Mouse (Mus musculus) lung, embryonic 15.5 days (tissue): ENCODE data around the gene Mtap. TPM values are rescaled to one million over a fixed set of nuclear protein-coding genes. Genes with fewer than 3 reads are reported as not detected.
A peak's percentile ranks its signal among the peaks of the same experiment; 100 is the strongest.

ENCODE experiments used
- ATAC-seq: fragments of 200-750 bp; cut with Nextera tagmentation; 2 replicates; pipeline ENCODE4 v1.8.0; 2017; ENCODE audit warnings: moderate number of reproducible peaks, borderline replicate concordance; ENCODE audit not compliant: low FRiP score, low TSS enrichment; ENCODE audit errors: extremely low read depth
- H3K27ac ChIP-seq: fragments of 300-500 bp; sonication (generic); 2 replicates; pipeline ENCODE4 v1.5.1; 2015; ENCODE audit warnings: moderate library complexity, mild to moderate bottlenecking, inconsistent platforms
- H3K27me3 ChIP-seq: fragments of 300-500 bp; sonication (generic); 2 replicates; pipeline ENCODE4 v1.6.1; 2015; ENCODE audit warnings: inconsistent platforms
- H3K36me3 ChIP-seq: fragments of 300-500 bp; sonication (generic); 2 replicates; pipeline ENCODE4 v1.6.1; 2015; ENCODE audit warnings: inconsistent platforms
- H3K4me1 ChIP-seq: fragments of 300-500 bp; sonication (generic); 2 replicates; pipeline ENCODE4 v1.6.1; 2015; ENCODE audit warnings: inconsistent platforms
- H3K4me2 ChIP-seq: fragments of 300-500 bp; sonication (generic); 2 replicates; pipeline ENCODE4 v1.6.1; 2015; ENCODE audit warnings: inconsistent platforms, mild to moderate bottlenecking, moderate library complexity
- H3K4me3 ChIP-seq: fragments of 300-500 bp; sonication (generic); 2 replicates; pipeline ENCODE4 v1.5.1; 2015; ENCODE audit warnings: mild to moderate bottlenecking, inconsistent platforms
- H3K9ac ChIP-seq: fragments of 300-500 bp; sonication (generic); 2 replicates; pipeline ENCODE4 v1.6.1; 2015; ENCODE audit warnings: inconsistent platforms
- H3K9me3 ChIP-seq: fragments of 300-500 bp; sonication (generic); 2 replicates; pipeline ENCODE4 v1.6.1; 2016; ENCODE audit warnings: inconsistent platforms
- WGBS: fragments of 180-500 bp; shearing (Covaris S2); methylation state at CpG from one replicate; pipeline ENCODE4 v1.1.7; 2015; 5-methylcytosine and 5-hydroxymethylcytosine counted together
- polyA plus RNA-seq: library from polyadenylated mRNA; unstranded; fragments of >200 nt; fragmentation: Nextera tagmentation; extraction: Ambion mirVana; gene quantifications from 2 replicates; pipeline ENCODE4 v1.2.1, GENCODE M21; 2015

Mtap gene
- polyA plus RNA-seq, 1 experiment from 2014 or later: 57.5 TPM

- Histone ChIP-seq H3K4me3 (no peak overlapping the region), H3K4me2 (no peak overlapping the region), H3K27me3 (no peaks in the 10 kb centered on the region), H3K4me1 (no peaks in the 10 kb centered on the region), H3K9ac (no peak overlapping the region), H3K9me3 (no peaks in the 10 kb centered on the region), H3K27ac (no peak overlapping the region), H3K36me3 (no peaks in the 10 kb centered on the region)
- WGBS: 57% methylated on average over 2 of the region's 2 CpGs
- ATAC-seq: no peak
These were observed 20.9 kb upstream of the Mtap start for GRCm38 (mm10) chr4:89116006-89116405.

GRCm38 (mm10) chr4:89119900-89120299 is 17.0 kb upstream of the Mtap start:
- Histone ChIP-seq H3K4me1 (peaks cover 5% of the 10 kb centered on the region; the same call in 1 of the 2 replicates), H3K9ac (no peak overlapping the region), H3K4me2 (no peak overlapping the region), H3K27me3 (no peaks in the 10 kb centered on the region), H3K36me3 (no peaks in the 10 kb centered on the region), H3K4me3 (no peak overlapping the region), H3K9me3 (no peaks in the 10 kb centered on the region), H3K27ac (no peak overlapping the region)
- no peak for ATAC-seq

DNA sequence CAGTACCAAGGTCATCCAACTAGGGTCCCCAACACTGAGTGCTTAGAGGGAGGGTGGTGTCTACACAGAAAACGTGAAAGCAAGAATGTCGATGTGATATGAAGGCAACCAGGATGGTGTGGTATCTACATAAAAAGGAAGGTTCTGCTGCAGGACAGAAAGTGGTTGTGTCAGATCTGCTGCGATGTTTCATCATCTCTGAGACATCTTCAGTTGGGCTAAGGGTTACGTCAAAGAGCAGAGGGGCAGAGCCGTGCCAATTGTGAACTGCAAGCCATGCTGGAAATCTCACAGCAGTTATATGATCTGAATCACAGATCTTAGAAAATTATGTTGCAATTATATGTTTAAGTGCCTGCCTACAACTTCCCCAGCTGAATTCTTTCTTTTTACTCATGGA is 16.6 kb upstream of the Mtap start:
- Histone ChIP-seq H3K4me2 (no peak overlapping the region), H3K9me3 (no peaks in the 10 kb centered on the region), H3K4me1 (peaks cover 5% of the 10 kb centered on the region; the same call in 1 of the 2 replicates), H3K27me3 (no peaks in the 10 kb centered on the region), H3K36me3 (no peaks in the 10 kb centered on the region), H3K27ac (no peak overlapping the region), H3K4me3 (no peak overlapping the region), H3K9ac (no peak overlapping the region)
- no peak for ATAC-seq
- WGBS: 84% methylated on average over 5 of the region's 5 CpGs

GRCm38 (mm10) chr4:89123446-89124243 is 13.3 kb upstream of the Mtap start:
- no peaks in the 10 kb centered on the region for H3K36me3 ChIP-seq
- no peak overlapping the region for H3K9ac ChIP-seq
- 0 out of 2 replicates have a peak overlapping the region, but pooled peaks have one; percentile 4 for H3K4me2 ChIP-seq
- peaks cover 10% of the 10 kb centered on the region; the same call in 1 of the 2 replicates for H3K4me1 ChIP-seq
- no peaks in the 10 kb centered on the region for H3K27me3 ChIP-seq
- ATAC-seq: no peak
- no peak overlapping the region for H3K4me3 ChIP-seq
- H3K27ac ChIP-seq: no peak overlapping the region
- no peaks in the 10 kb centered on the region for H3K9me3 ChIP-seq
- WGBS: 33% methylated on average over 16 of the region's 16 CpGs

DNA sequence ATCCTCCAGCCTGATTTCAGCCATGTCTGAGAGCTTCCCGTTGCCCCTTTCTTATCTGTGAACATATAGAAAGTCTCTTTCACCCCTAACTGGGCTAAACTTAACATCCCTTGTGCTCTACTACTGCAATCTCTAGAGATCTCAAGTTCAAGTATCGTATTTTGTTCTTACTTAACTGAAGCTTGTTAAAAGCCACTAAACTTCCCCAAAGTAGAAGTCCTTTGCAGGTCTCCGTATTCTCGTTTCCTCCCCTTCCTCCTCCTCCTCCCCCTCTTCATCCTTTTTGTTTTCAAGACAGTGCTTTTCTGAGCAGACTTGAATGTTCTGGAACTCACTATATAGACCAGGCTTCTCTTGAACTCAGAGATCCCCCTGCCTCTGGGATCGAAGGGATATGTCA is 9.2 kb upstream of the Mtap start:
- 38% methylated on average over 5 of the region's 5 CpGs for WGBS
- H3K9me3 ChIP-seq: no peaks in the 10 kb centered on the region
- H3K4me2 ChIP-seq: no peak overlapping the region
- no peak overlapping the region for H3K4me3 ChIP-seq
- H3K9ac ChIP-seq: no peak overlapping the region
- no peaks in the 10 kb centered on the region for H3K36me3 ChIP-seq
- peaks cover 11% of the 10 kb centered on the region; the same call in 1 of the 2 replicates for H3K4me1 ChIP-seq
- H3K27me3 ChIP-seq: no peaks in the 10 kb centered on the region
- H3K27ac ChIP-seq: no peak overlapping the region
- no peak for ATAC-seq

DNA sequence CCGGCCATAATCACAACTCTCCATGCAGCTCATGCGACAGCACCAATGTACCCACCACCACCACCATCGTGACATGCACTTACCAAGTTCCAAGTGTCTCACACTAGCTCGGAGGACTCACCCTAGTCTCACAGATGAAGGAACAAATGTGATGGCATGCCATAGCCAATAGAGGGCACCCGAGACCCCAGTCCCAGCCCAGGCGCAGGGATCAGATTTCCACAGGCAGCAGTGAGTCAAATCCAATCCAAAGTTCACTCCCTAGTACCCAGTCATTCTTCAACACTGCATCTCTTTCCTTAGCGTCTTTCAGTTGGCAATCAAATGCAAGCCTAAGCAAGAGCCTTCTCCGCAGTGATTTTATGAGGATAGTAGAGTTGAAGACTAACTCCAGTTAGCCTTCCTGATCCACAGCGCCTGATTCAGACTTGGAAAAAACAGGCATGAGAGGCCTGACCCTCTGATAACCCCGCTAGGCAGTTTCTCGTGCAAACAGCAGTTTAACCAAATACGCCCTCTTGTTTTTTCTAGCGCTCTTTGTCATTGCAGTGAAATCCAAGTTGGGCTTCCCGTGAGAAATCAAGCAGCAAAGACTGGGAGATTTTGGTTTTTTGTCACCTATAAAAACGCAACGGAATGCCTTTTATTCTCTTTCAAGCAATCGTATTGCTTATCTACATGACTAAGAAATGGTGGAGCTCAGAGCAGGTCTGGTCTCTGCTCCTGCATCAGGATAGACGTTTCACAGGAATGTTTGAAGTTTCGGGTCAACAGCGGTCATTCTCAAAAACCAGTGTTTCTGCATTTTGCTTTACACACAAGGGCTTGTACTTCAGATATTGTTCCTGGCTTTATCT is 8.6 kb upstream of the Mtap start:
- H3K9me3 ChIP-seq: no peaks in the 10 kb centered on the region
- no peak overlapping the region for H3K27ac ChIP-seq
- no peak overlapping the region for H3K9ac ChIP-seq
- H3K27me3 ChIP-seq: no peaks in the 10 kb centered on the region
- H3K36me3 ChIP-seq: no peaks in the 10 kb centered on the region
- WGBS: 17% methylated on average over 20 of the region's 20 CpGs
- no peak overlapping the region for H3K4me3 ChIP-seq
- ATAC-seq: peak; percentile 80
- H3K4me1 ChIP-seq: peaks cover 11% of the 10 kb centered on the region; the same call in 1 of the 2 replicates
- H3K4me2 ChIP-seq: peak overlapping the region; percentile 40

DNA sequence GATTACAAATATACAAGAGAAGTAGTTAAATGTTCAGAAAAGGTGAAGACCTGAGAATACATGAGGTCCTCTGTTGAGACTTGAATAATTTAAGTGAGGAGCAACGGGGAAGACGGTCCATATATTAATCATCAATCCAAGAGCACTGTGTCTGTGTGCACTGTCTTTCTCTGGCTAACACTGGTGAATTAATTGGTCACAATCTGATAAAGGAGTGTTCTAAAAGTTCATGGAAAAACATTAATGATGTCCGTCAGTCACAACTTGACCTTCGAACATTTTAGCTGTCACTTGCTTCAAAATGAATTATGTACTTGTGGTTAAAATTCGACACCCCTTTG is 8.0 kb upstream of the Mtap start:
- Histone ChIP-seq H3K36me3 (no peaks in the 10 kb centered on the region), H3K4me1 (peaks cover 10% of the 10 kb centered on the region; the same call in 1 of the 2 replicates), H3K9me3 (no peaks in the 10 kb centered on the region), H3K4me3 (no peak overlapping the region), H3K4me2 (no peak overlapping the region), H3K27me3 (no peaks in the 10 kb centered on the region), H3K27ac (no peak overlapping the region), H3K9ac (no peak overlapping the region)
- WGBS: 47% methylated on average over 5 of the region's 5 CpGs
- ATAC-seq: no peak

DNA sequence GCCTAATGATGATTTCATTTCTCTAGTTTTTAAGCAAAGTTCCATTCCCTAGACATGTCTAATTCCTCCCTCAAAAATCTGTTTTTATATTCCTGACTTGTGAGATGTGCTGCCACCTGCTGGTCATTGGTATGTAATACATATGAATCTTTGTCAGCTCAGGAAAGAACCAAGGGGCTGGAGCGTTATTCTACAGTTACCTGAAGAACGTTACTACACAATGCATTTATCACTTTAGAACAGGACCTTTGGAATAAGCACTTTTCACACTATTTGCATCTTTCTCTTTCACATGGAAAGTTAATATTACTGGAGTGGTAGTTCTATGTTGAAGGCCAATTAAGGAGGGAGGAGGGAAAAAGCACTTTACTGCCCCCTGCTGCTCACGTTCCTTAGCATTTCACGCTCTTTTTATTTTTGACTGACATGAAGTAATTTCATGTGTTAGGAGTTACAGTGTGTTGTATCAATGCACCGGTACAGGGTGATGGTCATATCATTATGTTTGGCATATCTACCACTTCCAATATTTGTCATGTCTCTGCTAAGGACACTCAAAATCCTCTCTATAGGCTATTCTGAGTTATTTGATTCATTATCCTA is 7.5 kb upstream of the Mtap start:
- ATAC-seq: 0 out of 2 replicates have a peak, but pooled peaks have one; percentile 19
- no peak overlapping the region for H3K27ac ChIP-seq
- peak overlapping the region; percentile 31; the same call in 1 of the 2 replicates for H3K4me2 ChIP-seq
- WGBS: 4% methylated on average over 5 of the region's 5 CpGs
- peaks cover 7% of the 10 kb centered on the region; the same call in 1 of the 2 replicates for H3K4me1 ChIP-seq
- H3K27me3 ChIP-seq: no peaks in the 10 kb centered on the region
- no peak overlapping the region for H3K4me3 ChIP-seq
- H3K9ac ChIP-seq: no peak overlapping the region
- H3K36me3 ChIP-seq: no peaks in the 10 kb centered on the region
- no peaks in the 10 kb centered on the region for H3K9me3 ChIP-seq

- Histone ChIP-seq H3K9me3 (no peaks in the 10 kb centered on the region), H3K9ac (no peak overlapping the region), H3K4me3 (no peak overlapping the region), H3K4me1 (peaks cover 11% of the 10 kb centered on the region; the same call in 1 of the 2 replicates), H3K36me3 (no peaks in the 10 kb centered on the region), H3K27me3 (no peaks in the 10 kb centered on the region), H3K27ac (no peak overlapping the region), H3K4me2 (no peak overlapping the region)
- WGBS: 76% methylated on average over 3 of the region's 3 CpGs
- ATAC-seq: no peak
These were observed 5.1 kb upstream of the Mtap start for GRCm38 (mm10) chr4:89131795-89132194.

GRCm38 (mm10) chr4:89136356-89136755 is 566 bp upstream of the Mtap start:
- no peak overlapping the region for H3K9ac ChIP-seq
- H3K4me1 ChIP-seq: peaks cover 37% of the 10 kb centered on the region
- H3K9me3 ChIP-seq: no peaks in the 10 kb centered on the region
- peak overlapping the region; percentile 93 for H3K4me2 ChIP-seq
- no peak for ATAC-seq
- peak overlapping the region; percentile 90; the same call in 1 of the 2 replicates for H3K27ac ChIP-seq
- 38% methylated on average over 3 of the region's 3 CpGs for WGBS
- H3K36me3 ChIP-seq: no peaks in the 10 kb centered on the region
- no peaks in the 10 kb centered on the region for H3K27me3 ChIP-seq
- peak overlapping the region; percentile 78 for H3K4me3 ChIP-seq

DNA sequence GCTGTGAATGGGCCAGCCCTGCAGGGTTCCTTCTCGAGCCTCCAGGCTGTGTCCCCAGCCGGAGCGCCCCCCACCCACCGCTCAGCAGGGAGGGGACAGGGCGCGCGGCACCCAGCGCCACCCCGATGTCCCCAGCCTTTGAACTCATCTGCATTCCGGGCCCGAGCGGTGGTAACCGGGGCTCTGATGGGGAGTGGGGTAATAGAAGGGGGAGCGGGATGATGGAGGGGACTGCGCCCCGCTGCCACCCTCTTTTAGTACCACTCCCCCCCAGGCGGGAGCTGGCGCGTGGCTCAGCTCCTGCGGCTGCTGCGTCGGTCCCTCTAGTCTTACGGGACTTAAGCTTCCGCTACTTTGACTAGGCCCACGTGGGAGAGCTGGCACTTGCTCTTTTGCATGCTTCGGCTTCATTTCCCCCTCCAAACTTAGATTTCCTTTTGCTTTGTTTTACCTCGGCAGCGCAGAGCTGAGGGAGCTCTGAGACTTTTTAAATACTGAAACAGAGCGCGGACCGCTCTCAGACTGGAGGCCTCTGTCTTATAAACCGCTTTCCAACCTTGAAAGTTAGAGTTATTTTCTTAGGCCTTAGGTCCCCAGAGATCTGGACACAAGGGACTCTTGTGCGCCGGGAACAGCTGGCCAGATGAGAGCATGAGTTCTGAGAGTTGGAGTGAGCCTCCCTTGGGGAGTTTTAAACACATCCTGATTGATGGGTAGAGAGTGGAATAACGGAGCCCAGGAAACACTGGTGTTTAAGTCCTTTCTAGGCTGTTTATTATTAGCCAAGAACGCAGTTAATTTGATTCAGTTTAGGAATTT is 829 bp downstream of the Mtap start:
- H3K4me1 ChIP-seq: peaks cover 37% of the 10 kb centered on the region
- peak overlapping the region; percentile 90 for H3K27ac ChIP-seq
- H3K4me3 ChIP-seq: peak overlapping the region; percentile 78
- no peaks in the 10 kb centered on the region for H3K27me3 ChIP-seq
- no peaks in the 10 kb centered on the region for H3K9me3 ChIP-seq
- H3K36me3 ChIP-seq: no peaks in the 10 kb centered on the region
- ATAC-seq: peak; percentile 50
- peak overlapping the region; percentile 76 for H3K9ac ChIP-seq
- H3K4me2 ChIP-seq: peak overlapping the region; percentile 93
- WGBS: under 1% methylated on average over 33 of the region's 36 CpGs
